In the genomic region with DNA sequence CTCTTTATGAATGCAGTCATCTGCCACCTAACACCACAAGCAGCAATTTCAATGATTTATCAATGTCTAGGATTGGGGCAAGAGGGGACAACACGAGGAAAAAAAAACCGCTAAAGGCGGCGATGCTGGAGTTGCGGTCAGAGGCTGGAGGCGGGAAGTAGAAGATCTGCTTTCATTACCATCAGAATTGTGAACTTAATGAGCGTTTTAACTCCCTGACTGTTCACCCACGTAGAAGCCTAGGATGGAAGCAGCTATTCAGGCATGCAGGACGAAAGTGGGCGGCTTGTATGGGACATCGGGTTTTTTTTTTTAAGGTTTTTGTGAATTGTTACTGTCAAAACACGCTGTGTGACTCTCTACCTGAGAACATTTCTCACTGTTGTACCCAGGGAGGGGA, we compare ENCODE assay signal across 16 mouse cellular contexts. TPM values are rescaled to one million over a fixed set of nuclear protein-coding genes. Genes with fewer than 3 reads are reported as not detected.
DNase-seq lines count a peak whose midpoint lies in the region; ATAC-seq and TF ChIP-seq lines count a peak whose summit lies in the region.
"Had no signal": no experiment of that assay in that cellular context is flagged by ENCODE, and none has a peak within 500 bp of the region (broad histone marks: within the 10 kb centered on the region; RNA-seq: fewer than 3 reads in every experiment).

No protein-coding gene starts in this region.

- no peaks in the 10 kb centered on the region for H3K9me3 ChIP-seq in forebrain, embryonic 10.5 days
- no peaks in the 10 kb centered on the region for H3K9me3 ChIP-seq in forebrain, embryonic 15.5 days
- no peaks in the 10 kb centered on the region for H3K9me3 ChIP-seq in ES-E14 (ENCODE audit: control insufficient read depth, insufficient read depth, low read depth, low read length)
- H3K9me3 ChIP-seq in forebrain, postnatal 0 days (ENCODE audit: low read length) = no peaks in the 10 kb centered on the region
- H3K9me3 ChIP-seq in midbrain, embryonic 14.5 days (ENCODE audit: control insufficient read depth, low read length) = no peaks in the 10 kb centered on the region

- DNase-seq in forebrain, embryonic 10.5 days (ENCODE audit: extremely low spot score, low spot score) = no peak
- peak; percentile 56 for DNase-seq in ES-E14 (ENCODE audit: low read depth, low spot score)
- DNase-seq in forebrain, postnatal 0 days = no peak
- DNase-seq in midbrain, embryonic 14.5 days = peak; percentile 20
- no peak for DNase-seq in urinary bladder, postnatal 4 days (ENCODE audit: low spot score in 2 of 2)
- DNase-seq in left cerebral cortex, postnatal 10 days (ENCODE audit: extremely low spot score in 1 of 2, low spot score in 2 of 2) = no peak
- no peak for DNase-seq in lung, postnatal 4 days
- DNase-seq: adrenal gland, postnatal 25 days; cerebellum, adult 18-20 months; heart, postnatal 10 days had no signal

- no peak overlapping the region for H3K4me2 ChIP-seq in forebrain, embryonic 15.5 days (replicated peaks)
- H3K4me2 ChIP-seq in forebrain, postnatal 0 days (ENCODE audit: low read depth) = peak overlapping the region; percentile 5; the same call in 1 of the 2 replicates
- peak overlapping the region; percentile 29 for H3K4me2 ChIP-seq in midbrain, embryonic 14.5 days (ENCODE audit: low read length)

- peaks cover 25% of the 10 kb centered on the region for H3K4me1 ChIP-seq in forebrain, embryonic 10.5 days
- peaks cover 11% of the 10 kb centered on the region; the same call in 1 of the 2 replicates for H3K4me1 ChIP-seq in forebrain, embryonic 15.5 days
- peaks cover 3 to 5% of the 10 kb centered on the region in 2 experiments; a peak in 1 of 4 replicates for H3K4me1 ChIP-seq in ES-E14 (ENCODE audit: control insufficient read depth in 2 of 2, insufficient read depth in 2 of 2, low read length in 2 of 2, poor library complexity in 1 of 2)
- H3K4me1 ChIP-seq in forebrain, postnatal 0 days (ENCODE audit: insufficient read depth) = peaks cover 5% of the 10 kb centered on the region
- H3K4me1 ChIP-seq in midbrain, embryonic 14.5 days (ENCODE audit: control insufficient read depth, insufficient read depth, low read length) = peaks cover 8% of the 10 kb centered on the region

- 33% methylated on average over 12 of the region's 12 CpGs for WGBS in forebrain, embryonic 10.5 days
- 17% methylated on average over 12 of the region's 12 CpGs for WGBS in forebrain, embryonic 15.5 days
- 30% methylated on average over 12 of the region's 12 CpGs for WGBS in forebrain, postnatal 0 days
- WGBS in midbrain, embryonic 14.5 days = 27% methylated on average over 12 of the region's 12 CpGs

- TF ChIP-seq CTCF in forebrain, postnatal 0 days (IDR thresholded peaks at IDR 0.05; ENCODE audit: low read depth) = no peak

- H3K36me3 ChIP-seq in forebrain, embryonic 10.5 days (replicated peaks) = no peaks in the 10 kb centered on the region
- H3K36me3 ChIP-seq in forebrain, embryonic 15.5 days = no peaks in the 10 kb centered on the region
- H3K36me3 ChIP-seq in ES-E14 (ENCODE audit: control insufficient read depth, insufficient read depth, low read length, poor library complexity, severe bottlenecking) = no peaks in the 10 kb centered on the region
- H3K36me3 ChIP-seq in forebrain, postnatal 0 days (ENCODE audit: insufficient read depth) = no peaks in the 10 kb centered on the region
- no peaks in the 10 kb centered on the region for H3K36me3 ChIP-seq in midbrain, embryonic 14.5 days (ENCODE audit: control insufficient read depth, insufficient read depth, low read length)

- H3K27ac ChIP-seq in forebrain, embryonic 10.5 days = no peak overlapping the region
- H3K27ac ChIP-seq in forebrain, embryonic 15.5 days (replicated peaks) = no peak overlapping the region
- H3K27ac ChIP-seq in ES-E14 (ENCODE audit: insufficient read depth, low read depth, low read length, poor library complexity, severe bottlenecking) = no peak overlapping the region
- H3K27ac ChIP-seq in forebrain, postnatal 0 days (ENCODE audit: low read depth, low read length) = no peak overlapping the region
- no peak overlapping the region for H3K27ac ChIP-seq in midbrain, embryonic 14.5 days (replicated peaks; ENCODE audit: low read depth, low read length)

- in situ Hi-C loops in ES-E14 (cut with MboI; ENCODE audit: low sequenced_read_pairs in 2 of 2, unreplicated experiment in 2 of 2) = loop anchor here (10.0 to 25.0 kb wide), 2 partner anchors 297 to 299 kb away; no protein-coding TSS in a partner anchor

- no peak overlapping the region for H3K9ac ChIP-seq in forebrain, embryonic 15.5 days (replicated peaks)
- no peak overlapping the region for H3K9ac ChIP-seq in ES-E14 (ENCODE audit: insufficient read depth, low read depth, low read length, poor library complexity, severe bottlenecking)
- no peak overlapping the region for H3K9ac ChIP-seq in forebrain, postnatal 0 days
- 0 out of 2 replicates have a peak overlapping the region, but pooled peaks have one; percentile 12 for H3K9ac ChIP-seq in midbrain, embryonic 14.5 days (replicated peaks; ENCODE audit: low read length)

- ATAC-seq in forebrain, embryonic 15.5 days (replicated peaks) = no peak
- no peak for ATAC-seq in forebrain, postnatal 0 days
- no peak for ATAC-seq in midbrain, embryonic 14.5 days (ENCODE audit: low FRiP score, low TSS enrichment)

- H3K4me3 ChIP-seq in forebrain, embryonic 10.5 days = peak overlapping the region; percentile 16; the same call in 1 of the 2 replicates
- no peak overlapping the region for H3K4me3 ChIP-seq in forebrain, embryonic 15.5 days
- H3K4me3 ChIP-seq in ES-E14 (ENCODE audit: insufficient read depth in 1 of 2, low read depth in 1 of 2, low read length in 2 of 2, poor library complexity in 1 of 2, severe bottlenecking in 1 of 2) = no peak overlapping the region
- H3K4me3 ChIP-seq in forebrain, postnatal 0 days (ENCODE audit: low read depth, low read length) = no peak overlapping the region
- no peak overlapping the region for H3K4me3 ChIP-seq in midbrain, embryonic 14.5 days (replicated peaks; ENCODE audit: low read depth, low read length)
- H3K4me3 ChIP-seq: erythroblast, embryonic 14.5 days had no signal

- peaks cover 45% of the 10 kb centered on the region for H3K27me3 ChIP-seq in forebrain, embryonic 10.5 days (ENCODE audit: poor library complexity, severe bottlenecking)
- H3K27me3 ChIP-seq in forebrain, embryonic 15.5 days = peaks cover 15% of the 10 kb centered on the region
- peaks cover 15% of the 10 kb centered on the region; the same call in 1 of the 2 replicates for H3K27me3 ChIP-seq in forebrain, postnatal 0 days (ENCODE audit: insufficient read depth, low read length)
- H3K27me3 ChIP-seq in midbrain, embryonic 14.5 days (ENCODE audit: control insufficient read depth, insufficient read depth, low read length) = no peaks in the 10 kb centered on the region

- intact Hi-C loops in left cerebral cortex, postnatal 10 days (cut with DNase I) = no loop called here

TF ChIP-seq in ES-E14, 5 proteins besides CTCF, POLR2A, EP300 and RAD21:
- peak; percentile 71 for TF ChIP-seq ZNF384 (IDR thresholded peaks at IDR 0.05; ENCODE audit: low read depth, low read length)
- no peak for TF ChIP-seq ZC3H11A (IDR thresholded peaks at IDR 0.05; ENCODE audit: borderline replicate concordance, low read depth, low read length)

RNA-seq across cellular contexts. Expression of a gene that starts 3.5 kb away (rescaled TPM):
- 1.6 and 1.8 TPM in 2 replicates for polyA plus RNA-seq in forebrain, embryonic 10.5 days (2016; fragmentation: Nextera tagmentation; extraction: Ambion mirVana)
- polyA plus RNA-seq in forebrain, embryonic 15.5 days (2015; fragmentation: Nextera tagmentation; extraction: Ambion mirVana) = not detected in 2 replicates
- total RNA-seq in ES-E14 (2012; rRNA removed) = not detected in 2 replicates
- 0.10 TPM in 1 of 2 replicates, not detected in the other for total RNA-seq in forebrain, postnatal 0 days (2014; rRNA removed)
- 0.09 TPM in 1 of 2 replicates, not detected in the other for polyA plus RNA-seq in forebrain, postnatal 0 days (2015; fragmentation: Nextera tagmentation; extraction: Ambion mirVana)
- polyA plus RNA-seq in midbrain, embryonic 14.5 days (2014; fragmentation: Nextera tagmentation; extraction: Ambion mirVana) = 0.15 TPM in 1 of 2 replicates, not detected in the other
- total RNA-seq in left cerebral cortex, postnatal 10 days (2021) = not detected
- total RNA-seq: heart, postnatal 10 days; left cerebral cortex, postnatal 25 days; megakaryocyte progenitor cell, adult 5-6 weeks had no signal
- polyA plus RNA-seq: erythroblast, embryonic 14.5 days; gonadal fat pad, adult 2 months; liver, embryonic 16.5 days had no signal

RNA-seq across cellular contexts. Expression of a gene that starts 23.9 kb away (rescaled TPM):
- 56.2 and 56.4 TPM in 2 replicates for polyA plus RNA-seq in forebrain, embryonic 10.5 days (2016; fragmentation: Nextera tagmentation; extraction: Ambion mirVana)
- 33.5 and 33.8 TPM in 2 replicates for polyA plus RNA-seq in forebrain, embryonic 15.5 days (2015; fragmentation: Nextera tagmentation; extraction: Ambion mirVana)
- total RNA-seq in ES-E14 (2012; rRNA removed) = 70.1 and 121 TPM in 2 replicates
- 18.0 and 20.2 TPM in 2 replicates for total RNA-seq in forebrain, postnatal 0 days (2014; rRNA removed)
- 8.3 and 12.7 TPM in 2 replicates for polyA plus RNA-seq in forebrain, postnatal 0 days (2015; fragmentation: Nextera tagmentation; extraction: Ambion mirVana)
- 24.3 and 33.4 TPM in 2 replicates for polyA plus RNA-seq in midbrain, embryonic 14.5 days (2014; fragmentation: Nextera tagmentation; extraction: Ambion mirVana)
- total RNA-seq in left cerebral cortex, postnatal 10 days (2021) = 10 to 100 TPM; 43.2 to 52.2 TPM

RNA-seq across cellular contexts. Expression of a gene that starts 50.4 kb away (rescaled TPM):
- 0.55 and 0.73 TPM in 2 replicates for polyA plus RNA-seq in forebrain, embryonic 10.5 days (2016; fragmentation: Nextera tagmentation; extraction: Ambion mirVana)
- polyA plus RNA-seq in forebrain, embryonic 15.5 days (2015; fragmentation: Nextera tagmentation; extraction: Ambion mirVana) = 4.5 and 6.2 TPM in 2 replicates
- 1.1 and 1.4 TPM in 2 replicates for total RNA-seq in ES-E14 (2012; rRNA removed)
- 9.4 and 10.4 TPM in 2 replicates for total RNA-seq in forebrain, postnatal 0 days (2014; rRNA removed)
- 6.2 and 6.8 TPM in 2 replicates for polyA plus RNA-seq in forebrain, postnatal 0 days (2015; fragmentation: Nextera tagmentation; extraction: Ambion mirVana)
- 0.63 and 1.0 TPM in 2 replicates for polyA plus RNA-seq in midbrain, embryonic 14.5 days (2014; fragmentation: Nextera tagmentation; extraction: Ambion mirVana)
- total RNA-seq in left cerebral cortex, postnatal 10 days (2021) = 1 to 10 TPM; 3.5 to 4.1 TPM
- total RNA-seq: heart, postnatal 10 days; megakaryocyte progenitor cell, adult 5-6 weeks had no signal
- polyA plus RNA-seq: gonadal fat pad, adult 2 months had no signal

Comparison
In these comparisons a context has a peak if more than half of its experiments do, and no peak if none do; other contexts are left out.
1. DNase-seq: peak in ES-E14 (single experiment) and midbrain, embryonic 14.5 days (single experiment); none in forebrain, embryonic 10.5 days (single experiment), forebrain, postnatal 0 days (single experiment), urinary bladder, postnatal 4 days (0 of 2), left cerebral cortex, postnatal 10 days (0 of 2) and lung, postnatal 4 days (0 of 2).